Mouse (Mus musculus): ENCODE results near the gene Hdac9.

DNA sequence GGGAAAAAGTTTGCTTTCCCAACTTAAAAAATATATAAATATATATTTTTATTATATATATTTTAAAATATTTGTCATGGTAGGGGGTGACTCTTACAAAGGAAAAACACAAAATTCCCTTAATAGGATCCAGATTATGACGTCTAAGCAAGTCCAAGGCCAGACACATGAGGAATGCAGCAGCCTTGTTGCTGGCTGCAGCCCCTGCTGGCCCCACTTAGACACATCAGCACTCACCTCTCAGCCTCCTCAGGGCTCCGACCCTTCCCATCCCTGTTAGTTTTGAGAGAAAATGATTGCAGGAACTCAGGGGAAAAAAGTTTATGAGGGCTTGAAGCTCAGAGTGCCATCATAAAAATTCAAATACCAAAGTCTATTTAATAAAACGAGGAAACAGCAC is 746.3 kb downstream of the Hdac9 start:
- TF ChIP-seq POLR2A (IDR thresholded peaks at IDR 0.05; ENCODE audit: low read depth, low read length) (no peak), CTCF (IDR thresholded peaks at IDR 0.05; ENCODE audit: borderline replicate concordance, insufficient read depth, low read length) (no peak)
